Mouse (Mus musculus): Measurements from ENCODE around the gene Rrp12. TPM values are rescaled to one million over a fixed set of nuclear protein-coding genes. Genes with fewer than 3 reads are reported as not detected.
A peak's percentile ranks its signal among the peaks of the same experiment; 100 is the strongest.

The Rrp12 gene
- polyA plus RNA-seq, 1 experiment from 2014 or later, result 4.7 TPM

DNA sequence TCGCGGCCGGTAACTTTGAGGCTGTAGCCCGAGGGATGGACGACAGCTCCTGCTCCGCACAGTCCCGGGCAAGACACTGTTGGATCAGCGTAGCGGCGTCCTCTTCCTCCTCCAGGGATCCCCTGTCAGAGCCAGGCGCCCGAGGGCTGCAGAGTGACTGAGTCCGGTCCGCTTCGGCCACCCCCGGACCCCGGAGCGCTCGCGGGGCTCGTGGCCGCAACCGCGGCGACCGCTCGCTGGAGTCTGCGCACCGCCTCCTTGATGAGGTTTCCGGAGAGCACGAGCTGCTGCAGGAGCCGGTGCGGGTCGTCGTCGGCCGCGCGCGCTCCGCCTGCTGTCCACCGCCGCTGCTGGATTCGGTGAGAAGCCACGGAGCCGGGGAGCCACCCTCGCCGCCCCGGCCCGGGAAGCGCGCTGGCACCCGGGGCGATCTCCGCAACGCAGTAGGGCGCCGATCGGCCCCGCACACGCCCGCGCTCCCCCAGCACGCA, 48.8 kb downstream of the Rrp12 start:
- under 1% methylated on average over 61 of the region's 64 CpGs for WGBS
- Histone ChIP-seq H3K4me2 (replicated peaks; ENCODE audit: low read depth) (peak overlapping the region; percentile 97), H3K4me1 (replicated peaks; ENCODE audit: control insufficient read depth, insufficient read depth, low read length) (0 out of 2 replicates have a peak, but pooled peaks cover 5% of the 10 kb centered on the region), H3K27ac (ENCODE audit: low read depth, low read length) (peak overlapping the region; percentile 87), H3K27me3 (replicated peaks; ENCODE audit: control insufficient read depth, insufficient read depth, low read length) (no peaks in the 10 kb centered on the region), H3K9ac (ENCODE audit: low read depth, low read length) (peak overlapping the region; percentile 81), H3K4me3 (ENCODE audit: low read depth, low read length) (peak overlapping the region; percentile 74), H3K36me3 (ENCODE audit: control insufficient read depth, insufficient read depth) (no peaks in the 10 kb centered on the region), H3K9me3 (ENCODE audit: control insufficient read depth) (no peaks in the 10 kb centered on the region)
- TF ChIP-seq CTCF (IDR thresholded peaks at IDR 0.05; ENCODE audit: low read depth), result no peak
- peak; percentile 12; the same call in 1 of the 2 replicates for ATAC-seq

DNA sequence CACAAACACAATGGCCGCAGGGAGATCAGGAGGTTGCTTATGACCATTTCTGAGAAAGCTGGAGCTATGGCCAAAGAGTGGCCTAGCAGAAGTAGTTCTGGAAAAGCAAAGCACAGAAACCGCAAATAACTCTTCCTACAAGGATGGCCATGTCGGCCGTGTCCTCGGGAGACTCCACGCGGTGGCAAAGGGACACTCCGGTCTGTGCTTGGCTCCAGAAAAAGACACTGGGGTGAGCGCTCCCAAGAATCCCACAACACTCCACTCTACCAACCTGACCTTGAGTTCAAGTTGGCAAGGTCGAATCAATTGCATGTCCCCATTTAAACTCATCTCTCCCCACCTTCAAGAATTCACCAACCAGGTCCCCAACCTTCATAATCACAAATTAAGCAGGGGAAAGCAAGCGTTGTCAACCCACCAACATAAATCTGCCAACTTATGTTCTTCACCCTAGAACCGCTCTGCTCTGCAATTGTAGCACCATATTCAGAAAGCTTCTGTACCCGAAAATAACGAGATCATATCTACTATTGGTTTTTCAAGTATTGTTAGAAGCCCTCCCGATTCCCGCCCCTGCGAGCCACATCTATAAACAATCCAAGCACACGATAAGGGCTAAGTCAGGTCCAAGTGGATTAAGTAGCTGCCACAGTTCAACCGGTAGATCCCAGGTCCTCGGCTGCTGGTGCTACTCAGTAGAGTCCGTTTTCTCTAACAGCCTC, 49.4 kb downstream of the Rrp12 start:
- Histone ChIP-seq H3K27ac (ENCODE audit: low read depth, low read length) (no peak overlapping the region), H3K27me3 (replicated peaks; ENCODE audit: control insufficient read depth, insufficient read depth, low read length) (no peaks in the 10 kb centered on the region), H3K9ac (ENCODE audit: low read depth, low read length) (peak overlapping the region; percentile 81), H3K4me1 (replicated peaks; ENCODE audit: control insufficient read depth, insufficient read depth, low read length) (0 out of 2 replicates have a peak, but pooled peaks cover 5% of the 10 kb centered on the region), H3K9me3 (ENCODE audit: control insufficient read depth) (no peaks in the 10 kb centered on the region), H3K4me3 (ENCODE audit: low read depth, low read length) (peak overlapping the region; percentile 74), H3K4me2 (replicated peaks; ENCODE audit: low read depth) (peak overlapping the region; percentile 97), H3K36me3 (ENCODE audit: control insufficient read depth, insufficient read depth) (no peaks in the 10 kb centered on the region)
- 8% methylated on average over 21 of the region's 21 CpGs for WGBS
- no peak for ATAC-seq
- peak; percentile 55 for TF ChIP-seq CTCF (IDR thresholded peaks at IDR 0.05; ENCODE audit: low read depth)

DNA sequence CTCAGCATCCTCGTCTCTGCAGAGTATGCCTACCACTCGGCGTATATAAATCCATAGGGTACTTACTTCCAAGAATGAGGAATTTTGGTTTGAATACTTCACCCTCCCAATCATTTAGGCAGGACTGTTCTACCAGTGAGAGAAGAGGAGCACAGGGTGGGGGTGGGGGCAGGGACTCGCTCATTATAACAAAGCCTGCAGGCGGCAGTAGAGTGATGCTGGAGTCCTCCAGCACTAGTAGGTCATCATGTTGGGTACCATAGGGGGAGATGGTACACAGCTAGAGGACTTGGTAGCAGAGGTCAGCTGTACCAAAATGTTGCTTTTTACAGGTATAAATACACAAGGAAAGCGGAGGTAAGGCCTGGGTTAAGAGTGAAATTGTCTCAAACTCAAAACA, 51.6 kb downstream of the Rrp12 start:
- H3K27ac ChIP-seq (ENCODE audit: low read depth, low read length), result no peak overlapping the region
- no peaks in the 10 kb centered on the region for H3K36me3 ChIP-seq (ENCODE audit: control insufficient read depth, insufficient read depth)
- H3K9ac ChIP-seq (ENCODE audit: low read depth, low read length), result no peak overlapping the region
- no peaks in the 10 kb centered on the region for H3K27me3 ChIP-seq (replicated peaks; ENCODE audit: control insufficient read depth, insufficient read depth, low read length)
- WGBS, result 83% methylated on average over 6 of the region's 6 CpGs
- H3K4me1 ChIP-seq (replicated peaks; ENCODE audit: control insufficient read depth, insufficient read depth, low read length), result peaks cover 5% of the 10 kb centered on the region; the same call in 1 of the 2 replicates
- H3K9me3 ChIP-seq (ENCODE audit: control insufficient read depth), result no peaks in the 10 kb centered on the region
- TF ChIP-seq CTCF (IDR thresholded peaks at IDR 0.05; ENCODE audit: low read depth), result peak; percentile 66
- H3K4me2 ChIP-seq (replicated peaks; ENCODE audit: low read depth), result no peak overlapping the region
- no peak for ATAC-seq
- no peak overlapping the region for H3K4me3 ChIP-seq (ENCODE audit: low read depth, low read length)

DNA sequence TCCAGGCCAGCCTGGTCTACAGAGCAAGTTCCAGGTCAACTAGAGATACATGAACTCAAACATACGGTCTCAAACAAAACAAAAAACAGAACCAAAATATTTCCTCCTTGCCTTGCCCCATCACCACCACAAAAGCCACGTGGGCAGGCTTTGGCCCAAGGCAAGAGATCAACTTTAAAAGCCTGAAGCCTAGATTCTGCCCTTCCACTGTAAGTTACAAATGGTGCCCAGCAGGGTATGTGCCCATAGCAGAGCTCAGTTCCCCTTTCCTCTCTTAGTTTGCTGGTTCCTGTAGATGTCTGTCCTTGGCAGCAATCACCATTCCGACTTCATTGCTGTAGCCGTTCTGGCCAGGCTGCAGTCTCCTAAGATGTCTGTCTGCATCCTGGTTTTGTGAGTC, 53.3 kb downstream of the Rrp12 start:
- no peak overlapping the region for H3K4me3 ChIP-seq (ENCODE audit: low read depth, low read length)
- peaks cover 5% of the 10 kb centered on the region; the same call in 1 of the 2 replicates for H3K4me1 ChIP-seq (replicated peaks; ENCODE audit: control insufficient read depth, insufficient read depth, low read length)
- TF ChIP-seq CTCF (IDR thresholded peaks at IDR 0.05; ENCODE audit: low read depth), result no peak
- H3K36me3 ChIP-seq (ENCODE audit: control insufficient read depth, insufficient read depth), result no peaks in the 10 kb centered on the region
- H3K27me3 ChIP-seq (replicated peaks; ENCODE audit: control insufficient read depth, insufficient read depth, low read length), result no peaks in the 10 kb centered on the region
- 85% methylated on average over 4 of the region's 4 CpGs for WGBS
- no peak for ATAC-seq
- H3K9ac ChIP-seq (ENCODE audit: low read depth, low read length), result no peak overlapping the region
- H3K4me2 ChIP-seq (replicated peaks; ENCODE audit: low read depth), result no peak overlapping the region
- H3K27ac ChIP-seq (ENCODE audit: low read depth, low read length), result no peak overlapping the region
- no peaks in the 10 kb centered on the region for H3K9me3 ChIP-seq (ENCODE audit: control insufficient read depth)

DNA sequence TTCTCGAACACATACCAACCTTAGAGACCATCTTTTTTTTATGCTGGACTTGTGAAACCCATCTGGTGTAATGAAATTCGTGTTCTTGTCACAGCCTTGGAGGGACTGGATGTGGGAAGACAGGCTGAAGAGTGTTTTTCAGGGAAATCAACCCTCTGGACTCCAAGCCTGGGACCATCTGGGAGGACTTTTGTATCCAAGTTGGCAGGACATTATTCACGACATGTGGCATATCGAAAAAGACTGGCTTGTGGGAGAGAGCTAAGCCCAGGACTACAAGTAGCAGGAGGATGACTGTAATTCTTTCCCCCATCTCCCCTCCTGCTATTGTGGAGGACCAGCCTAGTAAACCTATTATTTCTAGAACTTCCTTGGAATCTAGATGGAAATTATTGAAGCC, 53.8 kb downstream of the Rrp12 start:
- Histone ChIP-seq H3K4me3 (ENCODE audit: low read depth, low read length) (no peak overlapping the region), H3K36me3 (ENCODE audit: control insufficient read depth, insufficient read depth) (no peaks in the 10 kb centered on the region), H3K27ac (ENCODE audit: low read depth, low read length) (no peak overlapping the region), H3K4me1 (replicated peaks; ENCODE audit: control insufficient read depth, insufficient read depth, low read length) (peaks cover 5% of the 10 kb centered on the region; the same call in 1 of the 2 replicates), H3K27me3 (replicated peaks; ENCODE audit: control insufficient read depth, insufficient read depth, low read length) (no peaks in the 10 kb centered on the region), H3K9me3 (ENCODE audit: control insufficient read depth) (no peaks in the 10 kb centered on the region), H3K4me2 (replicated peaks; ENCODE audit: low read depth) (no peak overlapping the region), H3K9ac (ENCODE audit: low read depth, low read length) (no peak overlapping the region)
- TF ChIP-seq CTCF (IDR thresholded peaks at IDR 0.05; ENCODE audit: low read depth), result no peak
- WGBS, result 90% methylated on average over 4 of the region's 4 CpGs
- no peak for ATAC-seq

DNA sequence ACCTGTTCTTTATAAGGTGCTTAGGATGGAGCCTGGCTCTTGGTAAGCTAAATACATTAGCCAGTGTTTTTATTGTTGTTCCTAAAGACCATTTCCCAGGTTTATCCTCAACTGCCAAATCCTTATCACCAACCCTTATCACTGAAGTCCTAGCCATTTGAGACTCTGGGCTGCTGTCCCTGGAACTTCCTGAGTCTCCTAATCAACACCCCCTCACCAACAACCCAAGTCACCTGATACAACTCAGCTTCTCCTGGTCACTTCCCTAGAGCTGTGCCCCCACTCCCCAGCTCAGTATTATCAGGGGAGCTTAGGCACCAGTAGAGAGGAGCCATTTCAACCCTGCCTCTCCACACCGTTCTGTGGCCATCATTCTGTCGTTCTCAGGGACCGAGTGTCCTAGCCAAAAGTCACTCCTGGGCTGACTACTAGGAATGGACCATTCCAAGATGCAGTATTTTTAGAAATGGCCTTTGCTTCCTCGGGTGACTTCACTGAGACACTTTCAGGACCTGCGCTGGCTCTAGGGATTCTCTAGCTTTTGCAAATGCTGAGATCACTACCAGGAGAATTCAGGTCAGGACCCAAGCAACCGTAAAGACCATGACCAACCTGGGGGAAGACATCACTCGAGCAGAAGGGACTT, 54.7 kb downstream of the Rrp12 start:
- H3K9me3 ChIP-seq (ENCODE audit: control insufficient read depth), result no peaks in the 10 kb centered on the region
- H3K36me3 ChIP-seq (ENCODE audit: control insufficient read depth, insufficient read depth), result no peaks in the 10 kb centered on the region
- no peak for TF ChIP-seq CTCF (IDR thresholded peaks at IDR 0.05; ENCODE audit: low read depth)
- no peak for ATAC-seq
- H3K27ac ChIP-seq (ENCODE audit: low read depth, low read length), result no peak overlapping the region
- no peak overlapping the region for H3K4me2 ChIP-seq (replicated peaks; ENCODE audit: low read depth)
- H3K9ac ChIP-seq (ENCODE audit: low read depth, low read length), result no peak overlapping the region
- WGBS, result 70% methylated on average over 7 of the region's 7 CpGs
- no peaks in the 10 kb centered on the region for H3K27me3 ChIP-seq (replicated peaks; ENCODE audit: control insufficient read depth, insufficient read depth, low read length)
- H3K4me1 ChIP-seq (replicated peaks; ENCODE audit: control insufficient read depth, insufficient read depth, low read length), result peaks cover 3% of the 10 kb centered on the region; the same call in 1 of the 2 replicates
- no peak overlapping the region for H3K4me3 ChIP-seq (ENCODE audit: low read depth, low read length)

Measured in intestine, postnatal 0 days (tissue).